Mouse (Mus musculus) forebrain, embryonic 11.5 days (tissue): ENCODE measurements around the gene Eps8l2. TPM values are rescaled to one million over a fixed set of nuclear protein-coding genes. Genes with fewer than 3 reads are reported as not detected.

Experiments used
- ATAC-seq: fragments of 200-750 bp; cut with Nextera tagmentation; replicated peaks from 2 replicates; pipeline ENCODE4 v1.8.0; 2017; ENCODE audit warnings: moderate TSS enrichment; ENCODE audit not compliant: low FRiP score
- DNase-seq: peaks from one replicate; pipeline ENCODE4 v3.0.0-alpha.2; 2017; ENCODE audit warnings: low spot score
- H3K27ac ChIP-seq: fragments of 300-500 bp; sonication (generic); 2 replicates; pipeline ENCODE4 v1.5.1; 2014; ENCODE audit warnings: low read depth, low read length
- H3K27me3 ChIP-seq: fragments of 300-500 bp; sonication (generic); 2 replicates; pipeline ENCODE4 v1.6.1; 2014; ENCODE audit warnings: mild to moderate bottlenecking, low read length, mixed read lengths; ENCODE audit not compliant: control insufficient read depth, insufficient read depth
- H3K36me3 ChIP-seq: fragments of 300-500 bp; sonication (generic); 2 replicates; pipeline ENCODE4 v1.6.1; 2014; ENCODE audit warnings: mild to moderate bottlenecking, low read length, moderate library complexity, mixed read lengths; ENCODE audit not compliant: control insufficient read depth, insufficient read depth
- H3K4me1 ChIP-seq: fragments of 300-500 bp; sonication (generic); replicated peaks from 2 replicates; pipeline ENCODE4 v1.6.1; 2014; ENCODE audit warnings: low read length, mixed read lengths; ENCODE audit not compliant: control insufficient read depth, insufficient read depth
- H3K4me2 ChIP-seq: fragments of 300-500 bp; sonication (generic); 2 replicates; pipeline ENCODE4 v1.6.1; 2014; ENCODE audit warnings: low read depth, mild to moderate bottlenecking, low read length, moderate library complexity, mixed read lengths; ENCODE audit not compliant: severe bottlenecking
- H3K4me3 ChIP-seq: fragments of 300-500 bp; sonication (generic); 2 replicates; pipeline ENCODE4 v1.5.1; 2014; ENCODE audit warnings: low read depth, low read length
- H3K9ac ChIP-seq: fragments of 300-500 bp; sonication (generic); 2 replicates; pipeline ENCODE4 v1.6.1; 2014; ENCODE audit warnings: low read length
- H3K9me3 ChIP-seq: fragments of 300-500 bp; sonication (generic); 2 replicates; pipeline ENCODE4 v1.6.1; 2016; ENCODE audit warnings: low read length, mixed read lengths; ENCODE audit not compliant: control insufficient read depth
- WGBS: fragments of 180-500 bp; shearing (Covaris S2); extraction: QIAGEN DNeasy Blood & Tissue Kit; methylation state at CpG from one replicate; pipeline ENCODE4 v1.1.7; 2014; 5-methylcytosine and 5-hydroxymethylcytosine counted together
- polyA plus RNA-seq: library from polyadenylated mRNA; unstranded; fragments of >200 nt; fragmentation: Nextera tagmentation; extraction: Ambion mirVana; gene quantifications from 2 replicates; pipeline ENCODE4 v1.2.1, GENCODE M21; 2014

Gene Eps8l2
- polyA plus RNA-seq, 1 experiment from 2014 or later, result 2.5 TPM

DNA sequence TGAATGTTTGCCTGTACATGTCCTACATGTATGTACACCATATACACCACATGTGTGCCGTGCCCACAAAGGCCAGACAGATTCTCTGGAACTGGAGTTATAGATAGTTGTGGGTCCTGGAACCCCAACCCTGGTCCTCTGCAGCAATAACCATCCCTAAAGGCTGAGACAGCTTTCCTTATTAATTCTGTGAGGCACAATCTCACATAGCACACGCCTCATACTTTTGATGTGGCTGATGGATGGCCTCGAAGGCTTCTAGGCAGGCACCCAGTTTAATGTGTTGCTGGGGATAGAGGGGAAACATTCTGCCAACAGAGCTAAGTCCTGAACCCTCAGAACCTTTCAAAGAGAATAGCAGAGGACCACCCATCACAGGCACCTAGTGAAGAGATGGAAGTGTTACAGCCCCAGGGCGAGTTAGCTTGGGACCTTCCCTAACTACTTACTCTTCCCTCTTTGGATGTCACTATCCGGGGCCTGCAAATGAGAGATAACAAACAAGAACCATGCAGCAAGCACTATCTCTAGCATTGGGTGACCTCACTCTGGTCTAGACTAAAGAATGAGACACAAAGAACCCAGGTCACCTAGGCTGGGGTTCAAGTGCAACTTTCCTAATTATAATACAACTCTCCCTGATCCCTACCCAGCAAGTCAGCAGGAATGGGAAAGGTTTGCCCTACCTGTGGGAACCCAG is 25.8 kb downstream of the Eps8l2 start:
- Histone ChIP-seq H3K36me3 (no peaks in the 10 kb centered on the region), H3K4me1 (no peaks in the 10 kb centered on the region), H3K4me3 (no peak overlapping the region), H3K27ac (no peak overlapping the region), H3K27me3 (peaks cover 7% of the 10 kb centered on the region), H3K9ac (no peak overlapping the region), H3K4me2 (no peak overlapping the region), H3K9me3 (no peaks in the 10 kb centered on the region)
- 82% methylated on average over 5 of the region's 5 CpGs for WGBS
- DNase-seq (no peak), ATAC-seq (no peak)

DNA sequence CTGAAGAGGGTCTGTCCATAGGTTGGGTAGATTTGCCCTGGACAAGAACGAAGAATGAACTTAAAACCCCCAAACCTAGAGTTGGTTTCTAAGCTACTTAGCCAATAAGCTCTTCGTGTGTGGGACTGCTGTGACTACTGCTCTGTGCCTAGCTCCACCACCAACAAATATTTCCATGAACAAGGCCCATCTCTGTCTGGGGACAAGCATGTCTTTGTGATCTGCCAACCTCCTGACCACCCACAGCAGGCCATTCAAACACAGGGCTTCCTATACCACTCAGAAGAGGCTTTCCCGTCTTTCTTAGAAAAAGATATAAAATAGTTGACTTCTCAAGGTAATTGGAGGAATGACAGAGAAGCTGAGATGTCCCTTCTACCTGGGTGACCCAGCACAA is 26.4 kb downstream of the Eps8l2 start:
- no peak for ATAC-seq
- Histone ChIP-seq H3K4me3 (no peak overlapping the region), H3K36me3 (no peaks in the 10 kb centered on the region), H3K9me3 (no peaks in the 10 kb centered on the region), H3K4me1 (no peaks in the 10 kb centered on the region), H3K9ac (no peak overlapping the region), H3K27me3 (peaks cover 7% of the 10 kb centered on the region), H3K27ac (no peak overlapping the region), H3K4me2 (no peak overlapping the region)
- no peak for DNase-seq
- WGBS, result 70% methylated on average over 3 of the region's 3 CpGs

GRCm38 (mm10) chr7:141367358-141367757 is 28.7 kb downstream of the Eps8l2 start:
- Histone ChIP-seq H3K4me1 (no peaks in the 10 kb centered on the region), H3K9ac (no peak overlapping the region), H3K36me3 (no peaks in the 10 kb centered on the region), H3K4me2 (no peak overlapping the region), H3K27ac (no peak overlapping the region), H3K27me3 (no peaks in the 10 kb centered on the region), H3K9me3 (no peaks in the 10 kb centered on the region), H3K4me3 (no peak overlapping the region)
- DNase-seq (no peak), ATAC-seq (no peak)
- 88% methylated on average over 4 of the region's 4 CpGs for WGBS

- no peak overlapping the region for H3K9ac ChIP-seq
- DNase-seq (no peak), ATAC-seq (no peak)
- no peak overlapping the region for H3K4me3 ChIP-seq
- H3K4me1 ChIP-seq, result no peaks in the 10 kb centered on the region
- WGBS, result 63% methylated on average over 5 of the region's 5 CpGs
- H3K36me3 ChIP-seq, result no peaks in the 10 kb centered on the region
- no peak overlapping the region for H3K27ac ChIP-seq
- no peaks in the 10 kb centered on the region for H3K9me3 ChIP-seq
- no peak overlapping the region for H3K4me2 ChIP-seq
- H3K27me3 ChIP-seq, result no peaks in the 10 kb centered on the region
Measured at GRCm38 (mm10) chr7:141369918-141370317, 31.2 kb downstream of the Eps8l2 start.

DNA sequence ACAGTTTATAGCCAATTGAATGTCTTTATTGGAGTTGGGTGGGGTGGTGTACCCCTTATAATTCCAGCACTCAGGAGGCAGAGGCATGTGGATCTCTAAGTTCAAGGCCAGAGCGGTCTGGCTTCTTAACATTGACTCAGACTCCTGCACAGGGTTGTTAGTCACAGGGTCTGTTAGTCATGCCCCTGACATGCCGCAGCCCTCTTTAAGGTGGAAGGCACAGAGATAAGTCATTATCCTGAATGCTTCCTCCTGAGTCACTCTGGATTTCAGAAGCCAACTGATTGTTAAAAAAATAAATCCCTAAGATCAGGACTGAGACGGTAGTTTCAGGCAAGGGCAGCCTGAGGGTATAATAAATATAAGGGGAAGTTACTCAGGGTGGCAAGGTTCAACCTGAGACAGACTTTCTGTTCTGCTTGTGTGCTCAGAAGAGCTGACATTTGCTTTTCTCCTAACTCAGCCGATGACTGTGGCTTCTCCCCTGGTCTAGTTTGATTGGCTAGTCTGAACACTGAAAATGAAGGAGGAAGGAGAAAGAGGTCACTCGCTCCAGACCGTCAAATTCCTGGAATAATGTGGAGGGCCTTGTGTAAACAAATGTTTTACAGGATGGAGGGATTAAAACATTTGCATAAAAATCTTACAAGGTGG is 33.4 kb downstream of the Eps8l2 start:
- Histone ChIP-seq H3K27me3 (no peaks in the 10 kb centered on the region), H3K4me3 (no peak overlapping the region), H3K27ac (no peak overlapping the region), H3K4me1 (no peaks in the 10 kb centered on the region), H3K4me2 (no peak overlapping the region), H3K36me3 (no peaks in the 10 kb centered on the region), H3K9me3 (no peaks in the 10 kb centered on the region), H3K9ac (no peak overlapping the region)
- WGBS, result 77% methylated on average over 6 of the region's 6 CpGs
- no peak for DNase-seq
- ATAC-seq, result no peak

DNA sequence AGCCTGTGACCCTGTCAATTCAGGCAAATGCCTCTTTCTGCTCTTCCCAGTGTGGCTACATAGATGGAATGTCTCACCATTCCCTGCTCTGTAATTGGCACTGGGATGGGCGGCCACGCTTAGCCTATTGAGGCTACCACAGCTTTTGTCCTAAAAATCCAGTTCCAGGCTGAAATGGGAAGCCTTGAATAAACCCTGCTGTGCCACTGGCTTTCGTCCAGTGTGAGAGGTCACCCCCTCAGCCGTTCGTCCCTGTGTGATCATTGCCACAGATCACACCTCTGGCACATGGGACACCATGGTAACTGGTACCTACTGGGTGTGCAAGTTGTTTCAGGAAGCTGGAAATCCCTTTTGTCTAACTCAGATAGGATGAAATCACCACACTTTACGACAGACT is 34.9 kb downstream of the Eps8l2 start:
- H3K9me3 ChIP-seq, result no peaks in the 10 kb centered on the region
- WGBS, result 24% methylated on average over 6 of the region's 6 CpGs
- no peaks in the 10 kb centered on the region for H3K36me3 ChIP-seq
- no peak for ATAC-seq
- H3K27ac ChIP-seq, result no peak overlapping the region
- H3K9ac ChIP-seq, result no peak overlapping the region
- no peak overlapping the region for H3K4me3 ChIP-seq
- H3K27me3 ChIP-seq, result no peaks in the 10 kb centered on the region
- DNase-seq, result no peak
- H3K4me2 ChIP-seq, result no peak overlapping the region
- H3K4me1 ChIP-seq, result no peaks in the 10 kb centered on the region

DNA sequence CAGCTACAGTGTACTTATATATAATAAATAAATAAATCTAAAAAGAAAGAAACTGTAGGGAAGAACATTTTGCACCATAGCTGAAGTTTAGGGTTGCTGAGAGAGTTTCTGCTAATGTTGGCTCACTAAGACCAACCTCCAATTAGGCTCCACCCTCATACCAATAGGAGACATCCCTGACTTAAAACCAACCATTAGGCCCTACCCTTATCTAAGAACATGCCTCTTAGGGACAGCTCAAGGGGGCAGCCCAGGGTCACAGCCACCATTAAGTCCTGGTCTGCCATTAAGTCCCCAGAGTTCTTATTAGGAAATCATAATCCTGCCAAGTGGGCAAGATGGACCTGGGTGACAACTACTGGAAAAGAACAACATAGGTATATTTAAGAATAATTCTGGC is 35.7 kb downstream of the Eps8l2 start:
- ATAC-seq, result no peak
- Histone ChIP-seq H3K4me2 (no peak overlapping the region), H3K27me3 (no peaks in the 10 kb centered on the region), H3K4me3 (no peak overlapping the region), H3K27ac (no peak overlapping the region), H3K4me1 (no peaks in the 10 kb centered on the region), H3K36me3 (no peaks in the 10 kb centered on the region), H3K9ac (no peak overlapping the region), H3K9me3 (no peaks in the 10 kb centered on the region)
- DNase-seq, result no peak

DNA sequence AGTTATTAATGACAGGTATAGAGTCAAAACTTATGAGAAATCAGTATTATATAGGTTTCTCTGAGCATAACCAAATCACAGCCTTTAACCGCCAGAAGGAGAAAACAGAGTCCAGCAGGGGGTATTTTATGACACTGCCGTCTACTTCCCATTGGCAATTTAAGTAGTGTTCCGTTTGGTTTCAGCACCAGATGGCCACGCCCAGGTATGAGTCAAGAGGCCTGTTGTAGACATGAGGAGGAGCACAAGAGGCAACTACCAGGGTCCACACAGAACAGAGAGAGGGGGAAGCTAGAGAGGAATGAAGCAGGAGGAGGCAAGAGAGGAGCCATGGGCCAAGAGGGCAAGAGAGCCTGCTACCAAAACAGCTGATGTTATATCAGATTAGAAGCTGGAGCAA is 40.9 kb downstream of the Eps8l2 start:
- no peaks in the 10 kb centered on the region for H3K27me3 ChIP-seq

More for the DNA sequence above, 40.9 kb downstream of the Eps8l2 start:
- no peak for ATAC-seq
- no peaks in the 10 kb centered on the region for H3K9me3 ChIP-seq
- DNase-seq, result no peak
- no peak overlapping the region for H3K4me3 ChIP-seq
- no peaks in the 10 kb centered on the region for H3K36me3 ChIP-seq
- no peak overlapping the region for H3K27ac ChIP-seq
- no peaks in the 10 kb centered on the region for H3K4me1 ChIP-seq
- H3K9ac ChIP-seq, result no peak overlapping the region
- H3K4me2 ChIP-seq, result no peak overlapping the region
- 74% methylated on average over 4 of the region's 4 CpGs for WGBS
